Mouse (Mus musculus) liver, adult 2 months (tissue): ENCODE data around the gene Fubp1.

ENCODE experiments used
- CTCF ChIP-seq: fragments of 200-500 bp; IDR thresholded peaks from 2 replicates; pipeline ENCODE4 v1.5.1; 2011; ENCODE audit warnings: low read depth, low read length, control low read depth
- POLR2A ChIP-seq: fragments of 200-500 bp; IDR thresholded peaks from 2 replicates; pipeline ENCODE4 v1.6.1; 2011; ENCODE audit warnings: low read length, control low read depth; ENCODE audit not compliant: insufficient read depth; ENCODE audit errors: extremely low read depth

DNA sequence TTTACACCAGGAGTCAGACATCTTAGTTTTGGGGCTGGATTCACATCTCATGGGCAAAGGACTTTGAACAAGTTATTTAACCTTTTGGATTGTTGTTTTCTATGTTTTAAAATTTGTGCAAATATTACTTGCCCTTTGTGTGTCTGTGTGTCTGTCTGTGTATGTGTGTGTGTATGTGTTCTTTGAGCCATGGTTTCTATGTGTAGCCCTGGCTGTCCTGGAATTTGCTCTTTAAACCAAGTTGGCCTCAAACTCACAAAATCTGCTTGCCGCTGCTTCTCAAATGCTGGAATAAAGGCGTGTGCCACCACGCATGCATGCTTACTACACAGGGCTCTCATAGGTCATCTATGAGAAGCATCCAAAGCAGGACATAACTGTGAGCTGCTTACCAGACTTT, 66.7 kb downstream of the Fubp1 start:
- no peak for TF ChIP-seq POLR2A
- TF ChIP-seq CTCF = no peak
